Mouse (Mus musculus): ENCODE measurements at regions not wholly inside any gene's neighbourhood (a gene's known extent, or its start where the extent isn't known, plus 50 kb on each side); places are given as distances from the start of the nearest gene placed in this dataset.

DNA sequence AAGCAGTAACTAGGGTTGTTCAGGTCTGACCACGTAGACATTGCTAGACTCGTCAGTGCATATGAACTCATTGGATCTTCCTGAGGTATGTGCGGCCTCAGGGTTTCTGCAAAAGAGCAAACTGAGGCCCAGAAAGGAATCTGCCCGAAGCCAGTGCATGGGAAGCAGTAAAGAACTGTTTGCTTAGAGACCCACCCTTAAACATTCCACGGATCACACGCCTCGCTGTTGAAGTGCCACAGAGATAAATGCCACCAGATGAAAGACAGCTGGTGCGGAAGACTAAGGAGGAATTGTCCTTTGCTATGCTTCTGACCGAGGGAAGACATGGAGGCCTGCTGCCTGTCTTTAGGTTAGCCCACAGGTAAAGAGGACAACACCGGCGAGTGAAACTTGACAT is 382.0 kb upstream of the Arglu1 start:
- Histone ChIP-seq H3K4me1 (ENCODE audit: control insufficient read depth in 1 of 2, insufficient read depth in 2 of 2) (no peaks in the 10 kb centered on the region), H3K27ac (ENCODE audit: insufficient read depth, low read depth) (no peak overlapping the region), H3K4me2 (ENCODE audit: insufficient read depth, low read depth, poor library complexity, severe bottlenecking) (no peak overlapping the region), H3K4me3 (replicated peaks in 1 of 3; ENCODE audit: low read depth in 2 of 3, low read length in 2 of 3, poor library complexity in 1 of 3) (no peak overlapping the region), H3K36me3 (replicated peaks in 1 of 2; ENCODE audit: control insufficient read depth in 1 of 2, insufficient read depth in 1 of 2, low read length in 1 of 2) (no peaks in the 10 kb centered on the region), H3K27me3 (replicated peaks) (no peaks in the 10 kb centered on the region), H3K9me3 (replicated peaks; ENCODE audit: low read length) (peaks cover 59% of the 10 kb centered on the region), H3K79me2 (replicated peaks; ENCODE audit: control insufficient read depth, extremely low read depth, insufficient read depth, poor library complexity, severe bottlenecking) (no peaks in the 10 kb centered on the region), H3K9ac (ENCODE audit: insufficient read depth, low read depth) (no peak overlapping the region)
- DNase-seq (ENCODE audit: extremely low read depth), result no peak
- in situ Hi-C loops (cut with MboI; ENCODE audit: low pct_ligation_motif_present, low pct_unique_long_range_greater_than_20kb, low sequenced_read_pairs), result no loop called here
- TF ChIP-seq POLR2AphosphoS2 (IDR thresholded peaks at IDR 0.05; ENCODE audit: low read depth, low read length) (no peak), TCF12 (IDR thresholded peaks at IDR 0.05; ENCODE audit: low read depth, low read length) (no peak), IRF4 (IDR thresholded peaks at IDR 0.05; ENCODE audit: low read depth, low read length) (no peak), MEF2A (IDR thresholded peaks at IDR 0.05; ENCODE audit: borderline replicate concordance, low read depth, low read length) (no peak), UBTF (IDR thresholded peaks at IDR 0.05; ENCODE audit: low read depth, low read length) (no peak), HCFC1 (IDR thresholded peaks at IDR 0.05; ENCODE audit: low read depth, low read length) (no peak), ELF1 (IDR thresholded peaks at IDR 0.05; ENCODE audit: low read depth, low read length) (no peak), BHLHE40 (IDR thresholded peaks at IDR 0.05; ENCODE audit: low read depth, low read length) (no peak), EP300 (IDR thresholded peaks at IDR 0.05; ENCODE audit: low read length) (no peak), USF2 (conservative IDR thresholded peaks at IDR 0.05; ENCODE audit: low read depth, low read length) (no peak), MXI1 (IDR thresholded peaks at IDR 0.05; ENCODE audit: low read depth, low read length) (no peak), JUND (conservative IDR thresholded peaks at IDR 0.05; ENCODE audit: low read depth, low read length) (no peak), CHD1 (IDR thresholded peaks at IDR 0.05; ENCODE audit: low read depth, low read length) (no peak), PAX5 (IDR thresholded peaks at IDR 0.05; ENCODE audit: low read length) (no peak), CTCF (conservative IDR thresholded peaks at IDR 0.05 in 1 of 2, IDR thresholded peaks at IDR 0.05 in 1 of 2; ENCODE audit: low read depth in 2 of 2, low read length in 2 of 2) (no peak), MAFK (IDR thresholded peaks at IDR 0.05; ENCODE audit: insufficient replicate concordance, low read length) (no peak), GABPA (IDR thresholded peaks at IDR 0.05; ENCODE audit: insufficient replicate concordance, low read depth, low read length) (no peak), SIN3A (IDR thresholded peaks at IDR 0.05; ENCODE audit: low read length) (no peak)
- dilution Hi-C loops (cut with MboI; ENCODE audit: extremely low pct_ligation_motif_present, extremely low pct_unique_long_range_greater_than_20kb, low sequenced_read_pairs), result no loop called here

DNA sequence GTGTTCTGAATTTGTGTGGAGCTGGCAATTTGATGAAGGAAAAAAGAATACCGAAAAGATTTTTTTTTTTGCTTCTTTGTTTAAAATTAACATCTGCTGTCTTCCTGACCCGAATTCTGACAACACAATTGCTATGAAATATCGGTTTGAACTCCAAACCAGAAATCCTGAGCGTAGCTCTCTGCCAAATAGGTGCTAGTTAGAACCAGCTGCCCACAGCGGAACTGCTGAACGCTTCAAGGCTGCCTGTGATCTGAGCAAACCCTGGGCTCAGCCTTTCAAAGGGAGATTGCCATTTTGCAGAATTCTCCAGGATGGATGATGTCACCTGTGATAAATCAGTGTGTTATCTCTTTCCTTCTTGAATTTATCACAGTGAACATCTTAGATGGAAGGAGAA is 380.6 kb upstream of the Arglu1 start:
- H3K79me2 ChIP-seq (replicated peaks; ENCODE audit: control insufficient read depth, extremely low read depth, insufficient read depth, poor library complexity, severe bottlenecking), result no peaks in the 10 kb centered on the region
- no peaks in the 10 kb centered on the region for H3K4me1 ChIP-seq (ENCODE audit: control insufficient read depth in 1 of 2, insufficient read depth in 2 of 2)
- no peak overlapping the region for H3K4me3 ChIP-seq (replicated peaks in 1 of 3; ENCODE audit: low read depth in 2 of 3, low read length in 2 of 3, poor library complexity in 1 of 3)
- H3K9ac ChIP-seq (ENCODE audit: insufficient read depth, low read depth), result no peak overlapping the region
- no peak overlapping the region for H3K4me2 ChIP-seq (ENCODE audit: insufficient read depth, low read depth, poor library complexity, severe bottlenecking)
- H3K27me3 ChIP-seq (replicated peaks), result no peaks in the 10 kb centered on the region
- H3K9me3 ChIP-seq (replicated peaks; ENCODE audit: low read length), result peaks cover 60% of the 10 kb centered on the region
- dilution Hi-C loops (cut with MboI; ENCODE audit: extremely low pct_ligation_motif_present, extremely low pct_unique_long_range_greater_than_20kb, low sequenced_read_pairs), result no loop called here
- no peaks in the 10 kb centered on the region for H3K36me3 ChIP-seq (replicated peaks in 1 of 2; ENCODE audit: control insufficient read depth in 1 of 2, insufficient read depth in 1 of 2, low read length in 1 of 2)
- no peak for TF ChIP-seq CTCF (conservative IDR thresholded peaks at IDR 0.05 in 1 of 2, IDR thresholded peaks at IDR 0.05 in 1 of 2; ENCODE audit: low read depth in 2 of 2, low read length in 2 of 2)
- no peak overlapping the region for H3K27ac ChIP-seq (ENCODE audit: insufficient read depth, low read depth)
- no peak for DNase-seq (ENCODE audit: extremely low read depth)
- in situ Hi-C loops (cut with MboI; ENCODE audit: low pct_ligation_motif_present, low pct_unique_long_range_greater_than_20kb, low sequenced_read_pairs), result no loop called here

All from CH12.LX (cell line).